Mouse (Mus musculus): ENCODE data around the gene Naa16. TPM values are rescaled to one million over a fixed set of nuclear protein-coding genes. Genes with fewer than 3 reads are reported as not detected.

Naa16 gene
- 7.1 TPM for polyA plus RNA-seq (2015; fragmentation: Illumina TruSeq; extraction: RNeasy Lipid Tissue Mini Kit (QIAGEN cat#74804); ENCODE audit: low read depth, low replicate concordance)

DNA sequence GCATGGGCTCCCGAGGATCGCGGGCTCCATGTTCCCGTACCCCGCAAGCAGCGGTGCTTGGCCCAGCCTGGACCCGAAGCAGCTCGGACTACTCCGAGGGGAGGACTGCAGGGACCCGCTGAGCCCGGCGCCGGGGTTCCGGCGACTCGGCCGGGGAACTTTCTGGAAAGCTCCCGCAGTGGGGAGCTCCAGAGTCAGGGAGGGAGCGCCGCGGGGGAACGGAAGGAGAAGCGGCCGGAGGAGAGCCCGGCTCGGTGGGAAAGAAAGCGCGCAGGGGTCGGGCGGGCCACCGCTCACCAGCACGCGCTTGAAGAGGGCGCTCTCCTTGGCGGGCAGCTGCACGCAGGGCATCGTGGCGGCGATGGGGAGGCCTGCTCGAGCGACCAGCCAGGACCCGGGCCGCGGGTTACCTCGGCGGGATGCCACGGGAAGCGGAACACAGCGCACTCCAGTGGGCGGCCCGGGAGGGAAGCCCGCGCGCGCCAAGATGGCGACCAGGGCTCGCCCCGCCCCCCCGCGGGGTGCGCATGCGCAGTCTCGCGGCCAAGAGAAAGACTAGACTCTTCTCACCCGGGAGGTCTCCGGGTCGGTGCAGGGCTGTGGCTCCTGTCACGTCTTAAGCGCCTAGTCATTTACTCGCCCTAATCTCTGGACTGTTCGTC is at the start of gene Naa16:
TSS of gene Naa16 (minus strand) at position 514 of the 662 bp plus-strand sequence.

GRCm38 (mm10) chr14:79425979-79426729 is 35.6 kb upstream of the Naa16 start, which contains the start of gene Kbtbd7:
Kbtbd7 (plus strand) TSS chr14:79426511.

DNA sequence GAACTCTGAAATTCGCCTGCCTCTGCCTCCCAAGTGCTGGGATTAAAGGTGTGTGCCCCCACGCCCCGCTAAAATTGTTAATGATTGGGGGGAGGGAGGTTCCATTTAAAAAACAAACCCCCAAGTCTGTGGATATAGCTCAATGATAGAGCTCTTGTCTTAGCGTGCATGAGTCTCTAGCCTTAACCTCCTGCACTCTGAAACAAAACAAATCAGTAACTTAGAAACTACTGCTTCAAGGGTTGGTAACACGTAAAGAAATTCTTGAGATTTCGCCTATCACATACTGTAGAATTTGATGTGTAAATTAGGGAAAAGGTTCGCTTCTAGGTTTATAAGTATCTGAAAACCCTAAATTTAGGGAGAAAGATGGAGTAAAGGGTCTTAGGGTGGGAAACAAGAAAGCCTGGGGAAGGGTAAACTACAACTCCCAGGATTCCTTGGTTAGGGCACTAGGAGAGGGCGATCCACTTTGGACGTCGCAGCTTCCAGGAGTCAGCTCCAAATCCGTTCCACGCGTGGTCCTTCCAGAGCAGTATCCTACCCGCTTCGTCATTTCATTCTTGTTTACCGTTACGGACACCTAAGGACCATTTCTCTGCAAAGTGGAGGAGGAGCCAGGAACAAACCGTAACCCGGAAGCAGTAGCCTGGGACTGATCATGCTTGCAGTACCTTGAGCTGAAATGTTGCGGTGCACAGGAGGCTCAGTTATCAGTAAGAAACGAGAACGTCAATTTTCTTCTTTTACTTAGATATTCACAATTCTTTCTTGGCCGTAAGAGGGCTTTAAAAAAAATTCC is 6.9 kb upstream of the Naa16 start, which contains the start of gene Mtrf1:
TSS of gene Mtrf1 (plus strand) at position 452 of the 802 bp plus-strand sequence.

DNA sequence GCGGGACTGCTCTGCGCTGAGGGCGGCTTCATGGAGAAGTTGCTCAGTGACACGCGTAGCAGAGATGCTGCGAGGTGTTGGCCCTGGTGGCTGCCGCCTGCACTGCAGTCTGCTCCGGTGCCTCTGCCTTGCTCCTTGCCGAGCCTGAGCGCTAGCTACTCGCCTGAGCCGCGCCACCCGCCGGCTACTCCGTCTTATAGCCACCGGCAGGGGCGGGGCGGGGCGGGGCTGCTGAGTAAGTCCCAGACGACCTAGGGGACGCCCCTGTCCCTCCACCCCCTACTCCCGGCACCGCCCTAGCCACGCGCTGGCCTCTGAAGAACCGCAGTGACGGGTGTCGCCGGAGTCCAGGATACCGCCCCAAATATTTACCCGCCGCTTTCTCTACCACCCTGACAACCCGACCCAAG is 89.1 kb downstream of the Naa16 start, which contains the start of gene Rgcc:
TSS of gene Rgcc (minus strand) at position 180 of the 410 bp plus-strand sequence.

Other genes with a start within 250 kb of the Naa16 start
- not detected for gene Zfp957, start 143.4 kb downstream of the Naa16 start, polyA plus RNA-seq (2015; fragmentation: Illumina TruSeq; extraction: RNeasy Lipid Tissue Mini Kit (QIAGEN cat#74804); ENCODE audit: low read depth, low replicate concordance)
- 45.4 TPM for gene Rgcc, start 89.1 kb downstream of the Naa16 start, polyA plus RNA-seq (2015; fragmentation: Illumina TruSeq; extraction: RNeasy Lipid Tissue Mini Kit (QIAGEN cat#74804); ENCODE audit: low read depth, low replicate concordance)
- 10.9 TPM for gene Mtrf1, start 7.0 kb upstream of the Naa16 start, polyA plus RNA-seq (2015; fragmentation: Illumina TruSeq; extraction: RNeasy Lipid Tissue Mini Kit (QIAGEN cat#74804); ENCODE audit: low read depth, low replicate concordance)
- gene Kbtbd7, start 35.7 kb upstream of the Naa16 start, polyA plus RNA-seq (2015; fragmentation: Illumina TruSeq; extraction: RNeasy Lipid Tissue Mini Kit (QIAGEN cat#74804); ENCODE audit: low read depth, low replicate concordance): 30.2 TPM
- gene Kbtbd6, start 61.1 kb upstream of the Naa16 start, polyA plus RNA-seq (2015; fragmentation: Illumina TruSeq; extraction: RNeasy Lipid Tissue Mini Kit (QIAGEN cat#74804); ENCODE audit: low read depth, low replicate concordance): 0.94 TPM
- gene Elf1, start 90.4 kb upstream of the Naa16 start, polyA plus RNA-seq (2015; fragmentation: Illumina TruSeq; extraction: RNeasy Lipid Tissue Mini Kit (QIAGEN cat#74804); ENCODE audit: low read depth, low replicate concordance): 5.1 TPM
- 41.8 TPM for gene Wbp4, start 90.7 kb upstream of the Naa16 start, polyA plus RNA-seq (2015; fragmentation: Illumina TruSeq; extraction: RNeasy Lipid Tissue Mini Kit (QIAGEN cat#74804); ENCODE audit: low read depth, low replicate concordance)
- 98.0 TPM for gene Sugt1, start 196.9 kb upstream of the Naa16 start, polyA plus RNA-seq (2015; fragmentation: Illumina TruSeq; extraction: RNeasy Lipid Tissue Mini Kit (QIAGEN cat#74804); ENCODE audit: low read depth, low replicate concordance)